Mouse (Mus musculus) neural tube, embryonic 14.5 days (tissue): ENCODE measurements around the gene Capn5. TPM values are rescaled to one million over a fixed set of nuclear protein-coding genes. Genes with fewer than 3 reads are reported as not detected.
A peak's percentile ranks its signal among the peaks of the same experiment; 100 is the strongest.

Experiments
- ATAC-seq: fragments of 200-750 bp; cut with Nextera tagmentation; 2 replicates; pipeline ENCODE4 v1.8.0; 2017; ENCODE audit warnings: low read depth, mild to moderate bottlenecking, moderate TSS enrichment, moderate library complexity
- H3K27ac ChIP-seq: fragments of 300-500 bp; sonication (generic); 2 replicates; pipeline ENCODE4 v1.5.1; 2014; ENCODE audit warnings: low read depth, mild to moderate bottlenecking, control low read depth, low read length, moderate library complexity, mixed read lengths
- H3K27me3 ChIP-seq: fragments of 300-500 bp; sonication (generic); 2 replicates; pipeline ENCODE4 v1.6.1; 2014; ENCODE audit warnings: low read length; ENCODE audit not compliant: control insufficient read depth, insufficient read depth
- H3K36me3 ChIP-seq: fragments of 300-500 bp; sonication (generic); 2 replicates; pipeline ENCODE4 v1.6.1; 2014; ENCODE audit warnings: low read length, mixed read lengths; ENCODE audit not compliant: control insufficient read depth, insufficient read depth
- H3K4me1 ChIP-seq: fragments of 300-500 bp; sonication (generic); 2 replicates; pipeline ENCODE4 v1.6.1; 2014; ENCODE audit warnings: low read length; ENCODE audit not compliant: control insufficient read depth, insufficient read depth
- H3K4me2 ChIP-seq: fragments of 300-500 bp; sonication (generic); 2 replicates; pipeline ENCODE4 v1.6.1; 2014; ENCODE audit warnings: mild to moderate bottlenecking, low read depth, low read length, control low read depth
- H3K4me3 ChIP-seq: fragments of 300-500 bp; sonication (generic); 2 replicates; pipeline ENCODE4 v1.5.1; 2014; ENCODE audit warnings: low read depth, low read length, control low read depth, mixed read lengths
- H3K9ac ChIP-seq: fragments of 300-500 bp; sonication (generic); replicated peaks from 2 replicates; pipeline ENCODE4 v1.6.1; 2014; ENCODE audit warnings: low read depth, mild to moderate bottlenecking, control low read depth, low read length, mixed read lengths
- H3K9me3 ChIP-seq: fragments of 300-500 bp; sonication (generic); 2 replicates; pipeline ENCODE4 v1.6.1; 2016; ENCODE audit warnings: low read length; ENCODE audit not compliant: control insufficient read depth
- WGBS: fragments of 180-500 bp; shearing (Covaris S2); extraction: QIAGEN DNeasy Blood & Tissue Kit; methylation state at CpG from one replicate; pipeline ENCODE4 v1.1.7; 2014; 5-methylcytosine and 5-hydroxymethylcytosine counted together
- polyA plus RNA-seq: library from polyadenylated mRNA; unstranded; fragments of >200 nt; fragmentation: Nextera tagmentation; extraction: Ambion mirVana; gene quantifications from 2 replicates; pipeline ENCODE4 v1.2.1, GENCODE M21; 2014

Gene Capn5
- 13.7 and 17.0 TPM in 2 replicates for polyA plus RNA-seq

GRCm38 (mm10) chr7:98177929-98178559, at the start of gene Capn5:
Gene Capn5 (minus strand): TSS chr7:98178274.
- Histone ChIP-seq H3K9me3 (no peaks in the 10 kb centered on the region), H3K4me1 (peaks cover 6% of the 10 kb centered on the region; the same call in 1 of the 2 replicates), H3K27ac (no peak within 1 kb of the TSS), H3K36me3 (no peaks in the 10 kb centered on the region), H3K4me3 (peak within 1 kb of the TSS; percentile 86), H3K9ac (peak within 1 kb of the TSS; percentile 68), H3K4me2 (peak within 1 kb of the TSS; percentile 52), H3K27me3 (no peaks in the 10 kb centered on the region)
- ATAC-seq, result peak; percentile 87
- 2% methylated on average over 42 of the region's 44 CpGs for WGBS

GRCm38 (mm10) chr7:98223796-98224195, 45.7 kb upstream of the Capn5 start:
- H3K4me1 ChIP-seq, result no peaks in the 10 kb centered on the region
- no peak overlapping the region for H3K9ac ChIP-seq
- H3K36me3 ChIP-seq, result no peaks in the 10 kb centered on the region
- no peaks in the 10 kb centered on the region for H3K27me3 ChIP-seq
- no peak overlapping the region for H3K4me2 ChIP-seq
- no peaks in the 10 kb centered on the region for H3K9me3 ChIP-seq
- no peak for ATAC-seq
- no peak overlapping the region for H3K27ac ChIP-seq
- 99% methylated on average over 4 of the region's 4 CpGs for WGBS
- no peak overlapping the region for H3K4me3 ChIP-seq

GRCm38 (mm10) chr7:98216713-98217112, 38.6 kb upstream of the Capn5 start:
- H3K9ac ChIP-seq, result no peak overlapping the region
- H3K27ac ChIP-seq, result no peak overlapping the region
- no peak overlapping the region for H3K4me3 ChIP-seq
- no peaks in the 10 kb centered on the region for H3K36me3 ChIP-seq
- H3K4me2 ChIP-seq, result no peak overlapping the region
- peak; percentile 51; the same call in 1 of the 2 replicates for ATAC-seq
- no peaks in the 10 kb centered on the region for H3K27me3 ChIP-seq
- no peaks in the 10 kb centered on the region for H3K9me3 ChIP-seq
- no peaks in the 10 kb centered on the region for H3K4me1 ChIP-seq

- ATAC-seq, result no peak
- no peaks in the 10 kb centered on the region for H3K9me3 ChIP-seq
- no peak overlapping the region for H3K4me2 ChIP-seq
- H3K27me3 ChIP-seq, result no peaks in the 10 kb centered on the region
- WGBS, result 77% methylated on average over 4 of the region's 4 CpGs
- H3K4me1 ChIP-seq, result no peaks in the 10 kb centered on the region
- H3K9ac ChIP-seq, result no peak overlapping the region
- H3K4me3 ChIP-seq, result no peak overlapping the region
- H3K27ac ChIP-seq, result no peak overlapping the region
- no peaks in the 10 kb centered on the region for H3K36me3 ChIP-seq
Measured at GRCm38 (mm10) chr7:98202946-98203345, 24.9 kb upstream of the Capn5 start.

- Histone ChIP-seq H3K4me1 (no peaks in the 10 kb centered on the region), H3K4me3 (no peak overlapping the region), H3K36me3 (no peaks in the 10 kb centered on the region), H3K27ac (no peak overlapping the region), H3K27me3 (no peaks in the 10 kb centered on the region), H3K9me3 (no peaks in the 10 kb centered on the region), H3K9ac (no peak overlapping the region), H3K4me2 (no peak overlapping the region)
- WGBS, result 79% methylated on average over 5 of the region's 5 CpGs
- ATAC-seq, result no peak
Measured at GRCm38 (mm10) chr7:98201493-98202028, 23.5 kb upstream of the Capn5 start.

GRCm38 (mm10) chr7:98200396-98200795, 22.3 kb upstream of the Capn5 start:
- no peak overlapping the region for H3K27ac ChIP-seq
- H3K36me3 ChIP-seq, result no peaks in the 10 kb centered on the region
- H3K27me3 ChIP-seq, result peaks cover 6% of the 10 kb centered on the region; the same call in 1 of the 2 replicates
- WGBS, result 92% methylated on average over 3 of the region's 3 CpGs
- no peak overlapping the region for H3K4me3 ChIP-seq
- no peak for ATAC-seq
- H3K4me2 ChIP-seq, result no peak overlapping the region
- H3K4me1 ChIP-seq, result no peaks in the 10 kb centered on the region
- H3K9ac ChIP-seq, result no peak overlapping the region
- no peaks in the 10 kb centered on the region for H3K9me3 ChIP-seq

GRCm38 (mm10) chr7:98199381-98199780, 21.3 kb upstream of the Capn5 start, which contains the start of gene B3gnt6:
Gene B3gnt6 (minus strand): TSS chr7:98199481.
- H3K4me1 ChIP-seq, result 0 out of 2 replicates have a peak, but pooled peaks cover under 1% of the 10 kb centered on the region
- H3K27ac ChIP-seq, result no peak within 1 kb of the TSS
- H3K27me3 ChIP-seq, result peaks cover 7% of the 10 kb centered on the region; the same call in 1 of the 2 replicates
- 94% methylated on average over 4 of the region's 4 CpGs for WGBS
- H3K4me2 ChIP-seq, result no peak within 1 kb of the TSS
- H3K4me3 ChIP-seq, result no peak within 1 kb of the TSS
- no peaks in the 10 kb centered on the region for H3K9me3 ChIP-seq
- no peaks in the 10 kb centered on the region for H3K36me3 ChIP-seq
- no peak within 1 kb of the TSS for H3K9ac ChIP-seq
- ATAC-seq, result no peak

GRCm38 (mm10) chr7:98195151-98195801, 17.2 kb upstream of the Capn5 start:
- ATAC-seq, result no peak
- H3K4me1 ChIP-seq, result peaks cover 10% of the 10 kb centered on the region
- H3K9me3 ChIP-seq, result no peaks in the 10 kb centered on the region
- no peak overlapping the region for H3K9ac ChIP-seq
- no peak overlapping the region for H3K4me2 ChIP-seq
- H3K27me3 ChIP-seq, result peaks cover 17% of the 10 kb centered on the region; the same call in 1 of the 2 replicates
- H3K36me3 ChIP-seq, result no peaks in the 10 kb centered on the region
- 48% methylated on average over 10 of the region's 10 CpGs for WGBS
- H3K4me3 ChIP-seq, result no peak overlapping the region
- no peak overlapping the region for H3K27ac ChIP-seq
